Mouse (Mus musculus): ENCODE measurements around the gene Sstr5.
A peak's percentile ranks its signal among the peaks of the same experiment; 100 is the strongest.

Sstr5 gene

GRCm38 (mm10) chr17:25497013-25497412 is at the start of gene Sstr5:
Gene Sstr5, minus strand, starts transcription at chr17:25497288.
- DNase-seq (ENCODE audit: low read depth): no peak

- no peak for DNase-seq (ENCODE audit: low read depth)
Measured at GRCm38 (mm10) chr17:25541768-25542167, 44.7 kb upstream of the Sstr5 start.

DNA sequence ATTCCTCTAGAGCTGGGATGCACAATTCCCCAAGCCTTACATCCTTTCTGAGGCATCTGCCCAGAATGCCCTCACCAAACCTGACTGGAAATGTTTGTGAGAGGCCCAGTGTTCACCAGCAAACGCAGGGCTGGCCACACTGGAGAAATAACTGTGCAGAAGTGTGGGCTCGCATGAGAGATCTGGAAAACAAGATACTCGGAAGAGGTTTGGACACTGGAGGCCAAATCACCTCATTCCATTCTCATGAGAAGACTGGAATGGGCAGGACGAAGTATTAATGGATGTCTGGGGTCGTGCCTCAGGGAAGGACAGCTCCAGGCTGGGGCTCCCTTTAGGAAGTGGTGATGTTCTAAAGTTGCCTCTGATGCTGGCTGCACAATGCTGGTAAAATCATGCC is 43.6 kb upstream of the Sstr5 start:
- DNase-seq (ENCODE audit: low read depth): no peak

DNA sequence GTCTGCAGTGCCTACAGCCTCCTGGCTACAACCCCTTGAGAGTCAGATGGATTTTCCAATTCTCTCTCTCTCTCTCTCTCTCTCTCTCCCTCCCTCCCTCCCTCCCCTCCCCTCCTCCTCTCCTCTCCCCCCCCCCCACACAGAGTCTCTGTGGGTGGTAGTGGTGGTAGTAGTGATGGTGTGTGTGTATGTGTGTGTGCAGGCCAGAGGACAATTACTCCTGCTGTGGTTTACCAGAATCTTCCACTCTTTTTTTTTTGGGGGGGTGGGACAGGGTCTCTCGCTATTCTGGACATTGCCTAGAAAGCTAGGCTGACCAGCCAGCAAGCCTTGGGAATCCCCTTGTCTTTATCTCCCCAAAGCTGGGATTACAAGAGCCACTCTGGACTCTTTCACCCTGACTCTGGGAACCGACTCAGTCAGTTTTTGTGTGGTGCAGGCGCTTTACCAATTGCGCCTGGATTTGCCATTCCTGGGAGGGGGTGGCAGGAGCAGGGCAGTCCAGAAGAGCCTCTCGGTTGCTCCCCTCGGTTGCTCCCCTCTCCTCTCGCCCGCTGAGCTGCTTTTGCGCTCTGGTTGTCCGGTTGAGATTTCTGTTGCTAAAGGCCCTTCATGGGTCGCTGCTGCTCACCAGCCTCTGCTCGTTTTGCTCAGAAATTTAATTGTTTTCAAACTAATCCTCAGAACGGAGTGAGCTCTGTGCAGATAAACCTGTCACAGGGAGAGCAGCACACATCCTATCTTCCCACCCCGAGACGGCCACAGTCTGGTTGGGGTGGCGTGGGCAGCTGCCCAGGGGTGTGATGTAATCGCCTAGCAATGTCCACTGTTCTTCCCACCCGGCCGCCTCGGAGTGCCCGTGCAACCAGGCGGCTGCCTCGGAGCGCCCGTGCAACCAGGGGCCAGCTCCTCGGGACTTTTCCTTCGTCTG is 42.1 kb upstream of the Sstr5 start:
- DNase-seq (ENCODE audit: low read depth): no peak

DNA sequence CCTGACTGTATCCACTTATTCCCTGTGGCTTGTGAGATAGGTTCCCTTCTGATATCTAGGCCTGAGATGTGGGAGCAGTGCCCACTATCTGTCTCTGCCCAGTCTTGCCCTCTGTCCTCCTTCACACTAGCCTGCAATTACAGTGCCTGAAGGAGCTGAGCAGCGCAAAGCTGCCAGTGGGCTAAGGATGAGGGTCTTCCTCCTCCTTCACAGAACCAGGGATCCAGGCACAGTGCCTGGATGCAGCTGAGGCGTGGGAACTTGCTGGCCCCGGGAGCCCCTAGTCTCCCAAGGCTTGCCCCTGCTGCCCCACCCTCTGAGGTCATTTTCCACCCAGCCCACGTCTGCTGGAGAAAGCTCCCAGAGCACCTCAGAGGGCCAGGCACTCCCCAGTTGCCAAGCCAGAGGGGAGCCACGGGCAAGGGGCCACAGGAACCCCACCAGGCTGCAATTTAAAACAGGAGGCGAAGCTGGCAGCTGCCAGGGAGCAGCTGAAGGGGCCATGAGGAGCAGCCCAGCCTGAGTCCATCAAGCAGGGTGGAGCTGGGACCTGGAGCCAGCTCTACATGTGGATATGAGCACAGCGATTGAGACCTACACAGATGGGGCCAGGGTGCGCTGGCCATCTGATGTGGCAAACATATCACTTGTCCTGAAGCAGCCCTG is 33.4 kb upstream of the Sstr5 start:
- no peak for DNase-seq (ENCODE audit: low read depth)

DNA sequence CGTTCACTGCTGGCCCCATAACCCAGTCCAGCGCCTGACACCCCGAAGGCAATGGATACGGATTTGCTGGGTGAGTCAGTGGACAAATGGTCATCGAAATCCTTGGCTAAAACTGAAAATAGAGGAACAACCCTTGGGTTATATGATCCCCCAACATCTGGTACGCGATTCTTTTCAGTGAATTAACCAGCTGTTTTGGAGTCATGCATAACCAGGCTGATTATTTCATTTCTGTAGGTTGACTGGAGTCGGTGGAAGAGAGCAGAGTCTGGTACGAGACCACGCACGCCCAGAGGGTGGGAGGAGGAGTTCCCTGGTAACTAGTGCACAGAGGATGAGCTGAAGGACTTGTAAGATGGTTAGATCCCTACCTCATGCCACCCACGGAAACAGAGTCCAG is 25.0 kb upstream of the Sstr5 start:
- DNase-seq (ENCODE audit: low read depth): no peak

DNA sequence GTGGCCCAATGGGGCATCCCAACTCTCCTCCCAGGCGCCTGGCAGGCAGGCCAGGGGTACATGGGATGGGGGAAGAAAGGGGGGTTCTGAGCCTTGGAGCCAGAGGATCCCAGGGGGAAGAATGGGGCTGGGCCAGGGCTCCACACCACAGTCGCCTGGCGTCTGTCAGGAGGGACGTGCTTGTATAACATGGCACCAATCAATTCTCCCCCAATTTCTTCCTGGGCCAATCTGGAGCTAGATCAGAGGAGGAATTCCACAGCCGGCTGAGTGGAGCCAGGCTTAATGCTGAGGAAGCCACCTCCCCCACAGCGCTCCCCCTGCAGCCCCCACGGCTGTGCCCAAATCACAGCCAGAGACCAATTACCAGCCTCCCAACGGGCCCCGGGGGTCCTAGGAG is 23.4 kb upstream of the Sstr5 start:
- DNase-seq (ENCODE audit: low read depth): no peak

DNA sequence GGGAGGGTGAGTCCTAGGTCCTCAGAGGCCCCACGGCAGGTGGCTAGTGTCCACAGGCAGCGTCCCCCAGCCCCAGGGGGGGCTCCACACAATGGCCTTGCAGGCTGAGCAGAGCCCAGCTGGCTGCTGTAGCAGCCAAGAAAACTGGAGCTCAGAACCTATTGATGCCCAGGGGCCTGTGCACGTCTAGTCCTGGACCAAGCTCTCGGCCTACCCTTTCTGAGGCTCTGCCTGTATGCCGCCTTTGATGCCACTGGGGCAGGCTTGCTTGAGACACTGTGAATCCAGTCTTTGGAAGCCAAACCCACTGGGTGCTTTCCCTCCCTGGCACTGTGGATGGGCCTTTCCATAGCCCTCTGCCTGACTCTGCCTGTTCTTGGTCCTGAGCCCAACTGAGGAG is 22.4 kb upstream of the Sstr5 start:
- DNase-seq (ENCODE audit: low read depth): no peak

DNA sequence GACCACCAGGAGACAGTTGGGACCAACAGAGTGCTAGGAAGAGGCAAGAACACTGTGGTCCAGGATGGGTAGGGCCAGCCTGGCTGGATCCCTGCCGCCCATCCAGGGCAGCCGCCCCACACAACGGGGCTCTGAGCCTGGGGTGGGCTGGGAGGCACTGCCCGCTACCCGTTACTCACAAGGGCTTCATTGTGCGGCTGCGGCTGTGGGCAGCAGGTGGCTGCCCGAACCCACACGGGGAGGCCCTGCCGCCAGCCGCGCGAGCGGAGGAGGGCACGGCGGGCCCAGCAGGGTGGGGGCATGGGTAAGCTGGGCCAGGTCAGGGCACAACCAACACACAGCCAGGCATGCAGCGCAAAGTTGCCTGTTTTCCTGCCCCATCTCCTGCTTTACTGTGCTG is 21.1 kb upstream of the Sstr5 start:
- no peak for DNase-seq (ENCODE audit: low read depth)

DNA sequence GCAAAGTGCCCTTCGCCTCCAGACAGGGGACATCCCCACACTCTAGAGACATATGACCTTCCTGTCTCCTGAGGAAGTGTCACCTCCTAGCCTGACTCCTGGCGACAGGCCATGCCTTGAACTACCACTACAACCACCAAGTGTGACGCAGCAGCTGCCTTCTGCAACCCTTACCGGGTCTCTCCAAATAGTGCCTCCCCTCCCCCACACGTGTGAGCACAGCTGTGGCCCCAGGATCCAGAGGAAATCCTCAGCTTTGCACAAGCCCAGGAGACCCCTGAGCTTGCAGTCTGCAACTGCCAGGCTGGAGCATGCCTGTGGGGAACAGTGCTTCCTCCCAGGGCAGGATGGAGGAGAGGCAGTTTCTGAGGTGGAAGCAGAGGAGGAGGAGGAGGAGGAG is 19.2 kb upstream of the Sstr5 start:
- DNase-seq (ENCODE audit: low read depth): no peak

- DNase-seq (ENCODE audit: low read depth): no peak
Measured at GRCm38 (mm10) chr17:25514055-25514454, 17.0 kb upstream of the Sstr5 start.

GRCm38 (mm10) chr17:25511876-25512275 is 14.8 kb upstream of the Sstr5 start:
- no peak for DNase-seq (ENCODE audit: low read depth)

DNA sequence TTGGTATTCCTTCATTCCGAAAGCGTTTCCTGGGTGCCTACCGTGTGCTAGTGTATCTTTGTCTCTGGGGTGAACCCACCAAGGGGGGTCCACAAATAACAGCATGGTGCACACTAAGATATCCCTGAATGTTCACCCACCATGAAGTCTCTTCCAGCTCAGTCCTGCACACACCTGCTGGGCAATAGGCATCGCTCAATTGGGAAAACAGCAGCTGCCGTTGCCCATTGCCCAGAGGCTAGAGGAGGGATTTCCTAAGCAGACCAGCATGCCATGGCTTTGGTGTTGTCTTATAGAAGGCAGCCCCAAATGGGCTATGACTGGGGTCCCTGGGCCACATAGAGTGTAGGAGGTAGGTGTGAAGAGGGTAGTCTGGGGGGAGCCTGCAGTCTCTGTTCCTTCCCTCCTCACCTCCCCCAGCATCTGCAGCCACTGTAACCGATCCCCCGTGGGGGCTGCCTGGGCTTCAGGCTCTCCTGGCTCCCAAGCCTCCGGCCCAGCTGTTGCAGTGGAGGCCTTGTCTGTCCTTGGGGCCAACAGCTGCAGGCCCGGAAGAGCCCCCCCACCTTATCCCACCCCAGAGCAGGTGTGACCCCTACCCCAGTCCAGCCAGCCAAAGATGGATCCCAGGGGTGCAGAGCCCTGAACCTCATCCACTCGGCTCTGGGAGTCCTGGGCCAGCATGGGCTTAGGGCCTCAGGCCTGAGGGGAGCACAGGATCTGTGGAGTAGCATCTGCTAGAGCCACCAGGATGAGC is 13.2 kb upstream of the Sstr5 start:
- no peak for DNase-seq (ENCODE audit: low read depth)

- peak; percentile 29 for DNase-seq (ENCODE audit: low read depth)
Measured at GRCm38 (mm10) chr17:25508860-25509577, 11.9 kb upstream of the Sstr5 start.

- DNase-seq (ENCODE audit: low read depth): peak; percentile 34
Measured at GRCm38 (mm10) chr17:25507799-25508198, 10.7 kb upstream of the Sstr5 start.

- DNase-seq (ENCODE audit: low read depth): no peak
Measured at GRCm38 (mm10) chr17:25502599-25502998, 5.5 kb upstream of the Sstr5 start.

DNA sequence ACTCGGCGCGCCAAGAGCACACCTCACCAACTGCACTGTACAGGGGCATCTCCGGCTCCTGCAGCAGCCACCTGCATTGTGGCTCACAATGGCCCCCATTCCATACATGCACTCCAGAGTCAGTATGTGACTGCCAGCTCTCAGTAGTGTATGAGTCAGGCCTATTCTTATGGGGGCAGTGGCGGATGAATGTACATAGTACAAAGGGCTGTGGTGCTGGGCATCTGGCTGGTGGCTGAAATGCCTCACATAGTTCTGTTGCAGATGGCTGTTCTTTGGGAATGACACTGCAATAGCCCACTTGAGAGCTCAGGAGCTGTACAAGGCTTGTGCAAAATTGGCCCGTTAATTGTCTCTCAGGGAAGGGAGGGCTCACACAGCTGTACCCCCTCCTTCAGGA is 15.0 kb downstream of the Sstr5 start:
- DNase-seq (ENCODE audit: low read depth): no peak

DNA sequence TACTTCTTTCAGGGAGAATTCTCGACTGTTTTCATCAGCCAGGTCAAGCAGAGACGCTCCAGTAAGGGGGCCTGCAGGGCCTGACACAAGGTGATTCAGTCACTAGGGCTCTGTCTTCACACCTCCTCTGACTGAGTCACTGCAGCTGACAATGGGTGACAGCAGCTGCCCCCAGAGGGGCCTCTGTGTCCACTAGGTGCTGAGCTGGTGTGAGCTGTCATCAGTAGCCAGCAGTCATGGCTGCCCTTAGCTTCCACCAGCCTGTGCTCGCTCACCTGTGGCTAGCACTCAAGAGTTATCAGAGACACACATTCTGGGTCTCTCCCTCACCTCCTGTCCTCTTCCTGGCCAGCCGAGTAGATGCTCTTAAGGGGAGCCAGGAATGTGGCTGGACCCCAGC is 16.3 kb downstream of the Sstr5 start:
- no peak for DNase-seq (ENCODE audit: low read depth)

GRCm38 (mm10) chr17:25480152-25480551 is 16.9 kb downstream of the Sstr5 start:
- no peak for DNase-seq (ENCODE audit: low read depth)

- DNase-seq (ENCODE audit: low read depth): peak; percentile 49
Measured at GRCm38 (mm10) chr17:25475946-25476744, 20.9 kb downstream of the Sstr5 start.
